Mouse (Mus musculus) G1E (cell line): ENCODE data around the gene Pla2g15.

ENCODE experiments used
- CTCF ChIP-seq: IDR thresholded peaks from 2 replicates; pipeline ENCODE4 v1.5.1; 2012; ENCODE audit warnings: low read depth, low read length, inconsistent platforms, mixed read lengths
- GATA1 ChIP-seq: IDR thresholded peaks from 2 replicates; pipeline ENCODE4 v1.6.1; 2012; ENCODE audit warnings: borderline replicate concordance, low read length, inconsistent platforms, mixed read lengths
- GATA2 ChIP-seq: IDR thresholded peaks from 2 replicates; pipeline ENCODE4 v1.6.1; 2012; ENCODE audit warnings: low read depth, low read length, inconsistent platforms, borderline replicate concordance
- POLR2AphosphoS5 ChIP-seq: IDR thresholded peaks from 2 replicates; pipeline ENCODE4 v1.6.1; 2012; ENCODE audit warnings: low read depth, low read length, inconsistent platforms; ENCODE audit not compliant: insufficient replicate concordance
- TAL1 ChIP-seq: conservative IDR thresholded peaks from 2 replicates; pipeline ENCODE4 v1.6.1; 2012; ENCODE audit warnings: low read depth, low read length, inconsistent platforms, mixed read lengths

GRCm38 (mm10) chr8:106133946-106134345 is 16.3 kb upstream of the Pla2g15 start:
- no peak for TF ChIP-seq CTCF
- TF ChIP-seq GATA1 = no peak
- no peak for TF ChIP-seq POLR2AphosphoS5
- no peak for TF ChIP-seq GATA2
- no peak for TF ChIP-seq TAL1
